Mouse (Mus musculus) c-Kit-positive CD71-positive TER-119-negative erythroid progenitor cells, embryonic 14.5 days (primary cell): Measurements from ENCODE around the gene Stx12.

ENCODE experiments used
- DNase-seq: peaks from one replicate; pipeline ENCODE4 v3.0.0-alpha.2; 2013; ENCODE audit warnings: low read depth

The Stx12 gene

DNA sequence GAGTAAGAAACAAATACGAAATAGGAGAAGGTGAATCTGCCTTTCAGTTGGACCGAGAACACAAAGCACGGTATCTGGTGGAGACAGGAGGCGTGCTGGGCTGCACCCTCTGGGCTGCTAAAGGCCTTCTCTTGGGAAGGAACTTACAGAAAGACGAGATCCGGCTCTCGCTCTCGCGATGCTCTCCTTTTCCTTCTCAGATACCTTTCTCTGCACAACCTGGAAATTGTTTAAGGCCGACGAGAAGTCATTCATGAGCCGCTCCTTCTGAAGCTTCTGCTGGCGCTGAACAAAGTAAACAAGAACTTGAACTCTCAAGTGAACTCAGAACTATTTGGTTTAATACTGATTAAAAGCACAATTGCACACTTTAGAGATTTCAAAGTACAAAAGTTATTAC, 21.3 kb downstream of the Stx12 start:
- no peak for DNase-seq

DNA sequence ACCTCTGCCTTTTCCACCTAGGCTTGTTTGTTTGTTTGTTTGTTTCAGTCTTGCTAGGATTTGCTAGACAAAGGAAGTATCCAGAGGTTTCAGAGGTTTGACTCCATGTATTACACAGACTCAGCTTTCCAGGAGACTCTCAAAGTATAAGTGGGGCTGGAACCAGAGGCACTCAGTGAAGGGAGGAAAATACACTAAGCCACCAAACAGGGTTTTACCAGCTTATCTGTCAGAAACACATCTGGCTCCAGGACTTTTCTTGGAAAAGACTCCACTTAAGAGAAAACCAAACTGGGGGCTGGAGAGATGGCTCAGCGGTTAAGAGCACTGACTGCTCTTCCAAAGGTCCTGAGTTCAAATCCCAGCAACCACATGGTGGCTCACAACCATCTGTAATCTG, 23.4 kb downstream of the Stx12 start:
- DNase-seq, result no peak

DNA sequence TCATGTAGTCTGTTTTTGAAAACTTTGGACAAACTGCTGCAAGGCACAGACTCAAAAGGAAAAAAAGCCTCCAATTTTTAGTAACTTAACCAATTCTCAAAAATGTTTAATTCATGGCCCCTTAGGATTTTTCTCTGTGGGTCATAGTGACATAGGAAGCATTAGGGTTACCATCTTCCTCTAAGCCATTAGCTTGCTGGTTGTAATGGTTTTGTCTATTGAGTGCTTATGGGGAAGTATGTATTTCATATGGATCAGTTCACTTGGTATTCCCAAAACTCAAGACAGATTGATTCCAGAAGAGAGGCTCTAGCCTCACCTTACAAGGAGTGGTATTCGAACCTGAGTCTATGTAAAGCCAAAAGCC, 40.6 kb downstream of the Stx12 start:
- DNase-seq, result no peak

- peak; percentile 85 for DNase-seq
These were observed 41.2 kb downstream of the Stx12 start, which contains the start of gene Ppp1r8 for GRCm38 (mm10) chr4:132842970-132843704. Gene Ppp1r8 (minus strand): TSS chr4:132843169.

- DNase-seq, result peak; percentile 29
These were observed 41.9 kb downstream of the Stx12 start for GRCm38 (mm10) chr4:132842281-132842906.

DNA sequence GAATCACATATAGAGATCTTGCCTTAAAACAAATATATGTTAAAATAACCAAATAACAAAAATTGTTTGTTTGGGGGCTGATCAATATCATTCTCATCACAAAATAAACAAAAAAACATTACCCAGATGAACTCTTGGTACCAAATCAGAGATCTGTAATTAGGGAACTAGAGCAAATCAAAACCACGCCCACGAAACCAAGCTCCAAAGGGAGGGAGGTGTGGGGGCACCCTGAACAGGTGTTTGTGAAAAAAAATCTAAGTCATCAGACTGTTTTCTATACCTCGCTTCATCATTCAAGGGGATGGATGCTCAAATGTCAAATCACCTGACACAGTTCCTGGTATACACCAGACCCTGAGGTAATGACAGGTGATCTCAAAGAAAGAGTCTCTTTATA, 42.8 kb downstream of the Stx12 start:
- DNase-seq, result no peak

DNA sequence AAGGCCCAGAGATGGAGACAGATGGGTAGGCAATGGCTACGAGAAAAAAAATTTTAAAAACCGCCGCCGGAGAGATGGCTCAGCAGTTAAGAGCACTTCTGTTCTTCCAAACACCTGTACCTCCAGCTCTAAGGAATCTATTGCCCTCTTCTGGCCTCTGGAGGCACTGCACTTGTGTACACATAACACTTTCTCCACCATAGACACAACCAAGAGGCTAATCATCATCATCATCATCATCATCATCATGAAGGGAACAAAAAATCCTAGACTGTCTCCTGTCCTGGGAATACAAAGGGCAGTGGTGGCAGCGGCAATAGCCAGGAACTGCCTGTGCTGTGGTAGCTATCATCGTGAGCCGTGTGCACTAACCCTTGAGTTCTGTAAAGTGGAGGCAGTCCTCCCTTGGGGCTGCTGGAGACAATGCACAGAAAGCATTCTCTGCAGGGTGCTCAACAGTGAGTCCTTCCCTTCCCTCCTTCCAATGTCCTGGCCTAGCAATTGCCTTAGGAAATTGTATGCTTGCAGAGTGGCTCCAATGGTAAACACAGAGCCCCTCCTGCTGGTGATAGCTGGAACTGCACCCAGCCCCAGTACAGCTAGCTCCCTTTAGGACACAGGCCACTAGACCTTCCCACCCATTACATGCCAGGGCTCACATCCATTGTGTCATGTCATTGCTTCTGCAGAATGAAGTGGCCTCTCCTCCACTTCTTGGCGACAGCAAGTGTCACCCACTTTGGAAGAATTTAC, 60.5 kb downstream of the Stx12 start:
- DNase-seq, result peak; percentile 67

- no peak for DNase-seq
These were observed 65.9 kb downstream of the Stx12 start for GRCm38 (mm10) chr4:132818442-132818841.

DNA sequence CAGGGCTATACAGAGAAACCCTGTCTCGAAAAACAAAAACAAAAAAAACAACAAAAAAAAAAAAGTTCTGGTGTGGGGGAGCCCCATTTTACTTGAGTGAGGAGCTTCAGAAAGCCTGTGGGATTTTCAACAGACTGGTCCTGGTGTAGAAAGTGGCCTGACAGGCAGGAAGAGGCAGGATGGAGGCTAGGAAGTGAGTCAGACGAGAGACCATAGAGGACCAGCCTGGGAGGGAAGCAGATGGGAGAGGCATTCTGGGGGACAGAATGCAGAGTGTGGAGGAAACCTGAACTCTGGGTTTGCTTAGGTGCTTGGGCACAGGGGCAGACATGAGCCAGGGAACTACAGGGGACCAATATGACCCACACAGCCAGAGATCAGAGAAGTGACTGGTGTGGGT, 67.5 kb downstream of the Stx12 start:
- no peak for DNase-seq

GRCm38 (mm10) chr4:132816404-132816803, 67.9 kb downstream of the Stx12 start:
- no peak for DNase-seq

GRCm38 (mm10) chr4:132809621-132810020, 74.7 kb downstream of the Stx12 start:
- DNase-seq, result no peak

DNA sequence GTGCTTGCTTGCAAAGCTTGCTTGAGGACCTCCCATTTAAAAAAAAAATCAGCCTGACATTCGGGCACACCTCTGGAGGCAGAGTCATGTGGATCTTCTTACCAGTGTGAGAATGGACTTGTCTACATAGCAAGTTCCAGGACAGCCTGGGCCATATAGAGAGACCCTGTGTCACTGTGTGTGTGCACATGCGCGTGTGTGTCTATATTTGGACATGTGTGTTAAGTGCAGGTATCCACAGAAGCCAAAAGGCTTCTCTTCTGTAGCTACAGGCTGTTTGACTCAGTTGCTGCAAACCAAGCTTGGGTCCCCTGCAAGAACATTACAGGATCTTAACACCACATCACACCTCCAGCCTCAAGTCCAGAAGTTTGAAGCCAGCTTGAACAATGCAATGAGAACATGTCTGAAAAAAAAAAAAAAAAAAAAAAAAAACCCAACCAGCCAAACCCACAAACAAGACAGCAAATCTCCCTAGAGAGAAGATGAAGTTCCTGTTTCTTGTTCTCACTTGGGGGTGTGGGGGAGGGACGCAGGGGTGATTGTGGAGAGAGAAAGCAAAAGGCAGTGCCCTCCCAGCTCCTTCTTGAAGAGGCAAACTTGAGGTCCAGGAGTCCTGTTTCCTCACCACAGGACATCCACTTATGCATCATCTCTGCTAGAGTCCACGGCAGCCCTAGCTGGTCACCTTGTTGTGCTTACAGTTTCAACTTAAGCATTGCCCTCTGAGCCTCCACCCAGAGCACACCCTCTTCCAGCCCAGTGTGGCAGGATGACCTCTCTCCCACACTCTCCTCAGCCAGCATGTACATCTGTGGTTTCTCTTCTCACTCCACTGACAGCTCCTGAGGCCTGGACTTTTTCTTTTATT, 76.3 kb downstream of the Stx12 start:
- no peak for DNase-seq

DNA sequence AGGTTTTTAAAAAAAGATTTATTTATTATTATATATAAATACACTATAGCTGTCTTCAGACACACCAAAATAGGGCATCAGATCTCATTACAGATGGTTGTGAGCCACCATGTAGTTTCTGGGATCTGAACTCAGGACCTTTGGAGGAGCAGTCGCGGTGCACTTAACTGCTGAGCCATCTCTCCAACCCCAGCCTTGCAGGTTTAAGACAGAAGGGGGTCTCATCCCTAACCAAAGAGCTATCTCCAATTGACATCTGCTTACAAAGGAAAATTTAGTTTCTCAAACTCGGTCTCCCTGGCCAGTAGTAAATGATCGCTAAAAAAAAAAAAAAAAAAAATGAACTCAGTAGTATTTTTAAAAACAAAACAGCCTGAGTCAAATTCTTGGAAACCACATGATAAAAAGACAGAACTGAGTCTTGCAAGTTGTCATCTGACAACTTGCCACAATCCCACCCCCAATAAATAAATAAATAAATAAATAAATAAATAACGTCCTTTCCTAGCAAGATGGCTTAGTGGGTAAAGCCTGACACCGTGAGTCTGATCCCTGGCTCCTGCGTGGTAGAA, 77.6 kb downstream of the Stx12 start:
- DNase-seq, result no peak

DNA sequence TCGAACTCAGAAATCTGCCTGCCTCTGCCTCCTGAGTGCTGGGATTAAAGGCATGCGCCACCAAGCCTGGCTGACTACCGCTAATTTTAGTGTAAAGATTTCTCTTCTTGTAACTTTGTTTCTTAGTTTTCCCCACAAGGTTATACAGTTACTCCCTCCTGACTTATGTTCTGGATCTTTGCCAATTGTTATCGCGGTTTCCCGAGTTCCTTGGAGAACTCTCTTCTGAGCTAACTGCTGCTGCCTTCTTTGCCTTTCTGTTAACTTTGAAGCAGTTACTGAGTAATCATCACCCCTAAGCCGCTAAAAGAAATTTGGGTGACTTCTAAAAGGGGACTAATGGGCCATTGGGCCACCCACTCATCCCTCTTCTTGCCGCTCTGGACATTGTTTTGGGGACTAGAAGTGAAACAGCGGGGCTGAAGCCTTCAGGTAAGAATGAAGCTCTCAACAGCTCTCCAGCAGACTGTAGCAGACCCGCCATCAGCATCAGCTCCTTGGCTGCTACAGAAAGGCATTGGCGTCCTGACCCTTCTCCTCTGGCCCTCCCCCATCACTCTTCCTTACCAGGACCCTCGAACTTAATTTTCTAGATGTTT, 78.6 kb downstream of the Stx12 start:
- DNase-seq, result no peak

GRCm38 (mm10) chr4:132805146-132805545, 79.2 kb downstream of the Stx12 start:
- no peak for DNase-seq

GRCm38 (mm10) chr4:132804331-132804730, 80.0 kb downstream of the Stx12 start:
- DNase-seq, result no peak

- no peak for DNase-seq
These were observed 80.4 kb downstream of the Stx12 start for GRCm38 (mm10) chr4:132803876-132804275.
